Mouse (Mus musculus) liver, embryonic 14.5 days (tissue): ENCODE results near the gene Gng7. TPM values are rescaled to one million over a fixed set of nuclear protein-coding genes. Genes with fewer than 3 reads are reported as not detected.

ENCODE experiments used
- ATAC-seq: fragments of 200-750 bp; cut with Nextera tagmentation; 2 replicates; pipeline ENCODE4 v1.8.0; 2017; ENCODE audit warnings: moderate number of reproducible peaks, mild to moderate bottlenecking, moderate library complexity; ENCODE audit not compliant: insufficient read depth
- DNase-seq, 3 experiments: peaks; one replicate each; pipeline ENCODE4 v3.0.0-alpha.2; 2012 to 2013; ENCODE audit warnings: low read depth in 3 of 3, low spot score in 3 of 3
- H3K27ac ChIP-seq: fragments of 300-500 bp; sonication (generic); 2 replicates; pipeline ENCODE4 v1.5.1; 2014; ENCODE audit warnings: moderate library complexity, mild to moderate bottlenecking, control low read depth, inconsistent platforms
- H3K27me3 ChIP-seq: fragments of 300-500 bp; sonication (generic); 2 replicates; pipeline ENCODE4 v1.6.1; 2014; ENCODE audit warnings: mild to moderate bottlenecking, low read length, moderate library complexity; ENCODE audit not compliant: control insufficient read depth, insufficient read depth
- H3K36me3 ChIP-seq: fragments of 300-500 bp; sonication (generic); replicated peaks from 2 replicates; pipeline ENCODE4 v1.6.1; 2014; ENCODE audit warnings: low read depth; ENCODE audit not compliant: control insufficient read depth, insufficient read depth
- H3K4me1 ChIP-seq, 2 experiments: fragments of 200-500 bp in 1 of 2; fragments of 300-500 bp in 1 of 2; sonication (generic) in 1 of 2; replicated peaks; 2 replicates each; pipeline ENCODE4 v1.6.1; 2012 to 2014; ENCODE audit warnings: antibody characterized with exemption in 1 of 2, inconsistent platforms in 1 of 2, low read length in 1 of 2; ENCODE audit not compliant: control insufficient read depth in 2 of 2, insufficient read depth in 2 of 2
- H3K4me2 ChIP-seq: fragments of 300-500 bp; sonication (generic); 2 replicates; pipeline ENCODE4 v1.6.1; 2014; ENCODE audit warnings: low read depth, mild to moderate bottlenecking, control low read depth, moderate library complexity
- H3K4me3 ChIP-seq, 2 experiments: fragments of 200-500 bp in 1 of 2; fragments of 300-500 bp in 1 of 2; sonication (generic) in 1 of 2; 2 replicates each; pipeline ENCODE4 v1.5.1; 2012 to 2014; ENCODE audit warnings: low read depth in 2 of 2, low read length in 2 of 2, mild to moderate bottlenecking in 2 of 2, control low read depth in 1 of 2, inconsistent platforms in 1 of 2, moderate library complexity in 1 of 2; ENCODE audit not compliant: insufficient read depth in 1 of 2
- H3K9ac ChIP-seq: fragments of 300-500 bp; sonication (generic); replicated peaks from 2 replicates; pipeline ENCODE4 v1.6.1; 2014; ENCODE audit warnings: mild to moderate bottlenecking, control low read depth, moderate library complexity
- H3K9me3 ChIP-seq: fragments of 300-500 bp; sonication (generic); 2 replicates; pipeline ENCODE4 v1.6.1; 2016; ENCODE audit warnings: low read length, mixed read lengths; ENCODE audit not compliant: control insufficient read depth
- CTCF ChIP-seq: IDR thresholded peaks from 2 replicates; pipeline ENCODE4 v1.5.1; 2016; ENCODE audit warnings: antibody characterized with exemption, low read depth, control low read depth
- EP300 ChIP-seq: IDR thresholded peaks from 2 replicates; pipeline ENCODE4 v1.6.1; 2016; ENCODE audit warnings: antibody characterized with exemption, low read depth
- WGBS: fragments of 180-500 bp; shearing (Covaris S2); extraction: QIAGEN DNeasy Blood & Tissue Kit; methylation state at CpG from one replicate; pipeline ENCODE4 v1.1.7; 2014; ENCODE audit not compliant: insufficient replicate concordance; 5-methylcytosine and 5-hydroxymethylcytosine counted together
- polyA plus RNA-seq, 2 experiments: library from polyadenylated mRNA; depleted of rRNA in 1 of 2; stranded (reverse) in 1 of 2; unstranded in 1 of 2; fragments of >200 nt; fragmentation: Nextera tagmentation in 1 of 2; extraction: Ambion mirVana in 1 of 2; gene quantifications; 2 replicates each; pipeline versions ENCODE4 v1.2.1 to v1.2.3; 2012 to 2014

Gene Gng7
- polyA plus RNA-seq, 2 experiments, result 0.23 to 0.25 TPM

- no peak overlapping the region for H3K9ac ChIP-seq
- no peaks in the 10 kb centered on the region for H3K36me3 ChIP-seq
- no peak overlapping the region for H3K27ac ChIP-seq
- no peak overlapping the region for H3K4me2 ChIP-seq
- DNase-seq (no peak), ATAC-seq (no peak)
- TF ChIP-seq CTCF (no peak), EP300 (no peak)
- 58% methylated on average over 6 of the region's 6 CpGs for WGBS
- no peak overlapping the region for H3K4me3 ChIP-seq
- H3K4me1 ChIP-seq, result peaks cover 0 to 7% of the 10 kb centered on the region in 2 experiments; a peak in 2 of 4 replicates
- H3K27me3 ChIP-seq, result no peaks in the 10 kb centered on the region
- H3K9me3 ChIP-seq, result no peaks in the 10 kb centered on the region
These were observed 59.9 kb downstream of the Gng7 start for GRCm38 (mm10) chr10:80954843-80955242.

GRCm38 (mm10) chr10:80954415-80954814, 60.3 kb downstream of the Gng7 start:
- no peak for ATAC-seq
- Histone ChIP-seq H3K27ac (no peak overlapping the region), H3K27me3 (no peaks in the 10 kb centered on the region), H3K9me3 (no peaks in the 10 kb centered on the region), H3K4me2 (no peak overlapping the region), H3K36me3 (no peaks in the 10 kb centered on the region), H3K4me3 (no peak overlapping the region), H3K4me1 (peaks cover 0 to 7% of the 10 kb centered on the region in 2 experiments; a peak in 2 of 4 replicates), H3K9ac (no peak overlapping the region)
- no peak for DNase-seq
- TF ChIP-seq EP300 (no peak), CTCF (no peak)
- WGBS, result 74% methylated on average over 13 of the region's 13 CpGs

- H3K4me1 ChIP-seq, result peaks cover 0 to 7% of the 10 kb centered on the region in 2 experiments; a peak in 2 of 4 replicates
- ATAC-seq, result no peak
- no peak overlapping the region for H3K4me2 ChIP-seq
- DNase-seq, result no peak
- no peak overlapping the region for H3K4me3 ChIP-seq
- H3K27ac ChIP-seq, result no peak overlapping the region
- no peaks in the 10 kb centered on the region for H3K27me3 ChIP-seq
- TF ChIP-seq CTCF (no peak), EP300 (no peak)
- no peaks in the 10 kb centered on the region for H3K36me3 ChIP-seq
- WGBS, result 34% methylated on average over 15 of the region's 15 CpGs
- no peak overlapping the region for H3K9ac ChIP-seq
- no peaks in the 10 kb centered on the region for H3K9me3 ChIP-seq
These were observed 62.3 kb downstream of the Gng7 start for GRCm38 (mm10) chr10:80952449-80952848.

GRCm38 (mm10) chr10:80951761-80952390, 62.9 kb downstream of the Gng7 start:
- no peaks in the 10 kb centered on the region for H3K36me3 ChIP-seq
- no peaks in the 10 kb centered on the region for H3K27me3 ChIP-seq
- 61% methylated on average over 10 of the region's 10 CpGs for WGBS
- no peak overlapping the region for H3K9ac ChIP-seq
- H3K4me3 ChIP-seq, result no peak overlapping the region
- DNase-seq (no peak), ATAC-seq (no peak)
- H3K4me1 ChIP-seq, result peaks cover 0 to 7% of the 10 kb centered on the region in 2 experiments; a peak in 2 of 4 replicates
- H3K4me2 ChIP-seq, result no peak overlapping the region
- TF ChIP-seq CTCF (no peak), EP300 (no peak)
- no peaks in the 10 kb centered on the region for H3K9me3 ChIP-seq
- no peak overlapping the region for H3K27ac ChIP-seq

- TF ChIP-seq EP300 (no peak), CTCF (no peak)
- WGBS, result 19% methylated on average over 5 of the region's 5 CpGs
These were observed 64.4 kb downstream of the Gng7 start for GRCm38 (mm10) chr10:80950314-80950713.

More at GRCm38 (mm10) chr10:80950314-80950713, 64.4 kb downstream of the Gng7 start:
- Histone ChIP-seq H3K4me1 (peaks cover 0 to 7% of the 10 kb centered on the region in 2 experiments; a peak in 2 of 4 replicates), H3K9me3 (no peaks in the 10 kb centered on the region), H3K9ac (no peak overlapping the region), H3K27me3 (no peaks in the 10 kb centered on the region), H3K27ac (no peak overlapping the region), H3K4me2 (no peak overlapping the region), H3K36me3 (no peaks in the 10 kb centered on the region), H3K4me3 (no peak overlapping the region)
- DNase-seq (no peak), ATAC-seq (no peak)
